Mouse (Mus musculus): ENCODE results near the gene Cers2. TPM values are rescaled to one million over a fixed set of nuclear protein-coding genes. Genes with fewer than 3 reads are reported as not detected.

Gene Cers2
- polyA plus RNA-seq (2015; fragmentation: Nextera tagmentation; extraction: Ambion mirVana): 120 and 126 TPM in 2 replicates

DNA sequence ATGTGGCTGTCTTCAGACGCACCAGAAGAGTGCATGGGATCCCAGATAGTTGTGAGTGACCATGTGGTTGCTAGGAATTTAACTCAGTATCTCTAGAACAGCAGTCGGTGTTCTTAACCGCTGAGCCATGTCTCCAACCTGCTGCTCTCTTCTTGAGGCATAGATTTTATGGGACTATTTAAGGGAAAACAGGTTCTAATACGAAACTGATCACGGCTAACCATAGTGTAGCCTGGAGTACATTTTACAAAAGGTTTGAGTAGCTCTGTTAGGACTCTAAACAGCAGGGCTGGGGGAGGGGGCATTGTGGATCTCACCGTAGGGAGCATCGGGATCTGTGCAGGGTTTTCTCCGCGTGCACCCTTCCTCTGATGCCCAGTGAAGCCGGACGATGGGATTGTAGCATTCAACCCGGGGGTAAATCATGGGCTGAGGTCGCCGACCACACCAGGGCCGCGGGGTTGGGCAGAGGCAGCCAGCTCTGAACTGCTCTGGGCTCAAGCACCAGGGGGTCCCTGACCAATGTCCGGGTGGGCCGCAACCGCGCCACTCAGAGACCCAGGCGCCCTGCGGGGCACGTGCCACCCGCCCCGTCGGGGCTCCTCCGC lies at the start of gene Cers2:
TSS of gene Cers2 (plus strand) at position 306 of the 608 bp plus-strand sequence.
- no peak for DNase-seq (ENCODE audit: low spot score)

DNA sequence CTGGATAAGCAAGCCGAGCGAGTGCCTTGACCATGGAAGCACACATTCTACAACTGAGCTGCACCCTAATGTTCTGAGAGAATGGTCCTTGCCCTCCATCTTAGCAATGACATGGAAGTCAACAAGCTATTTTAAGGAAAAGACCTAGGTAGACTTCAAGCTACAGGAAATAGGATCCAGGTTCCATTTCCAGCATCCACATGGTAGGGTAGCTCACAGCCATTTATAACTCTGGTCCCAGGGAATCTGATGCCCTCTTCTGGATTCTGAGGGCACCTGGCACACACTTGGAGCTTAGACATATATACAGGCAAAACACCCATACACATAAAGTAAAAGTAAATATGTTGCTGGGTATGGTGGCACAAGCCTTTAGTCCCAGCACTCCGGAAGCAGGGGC lies 48.5 kb upstream of the Cers2 start:
- no peak for DNase-seq (ENCODE audit: low spot score)

DNA sequence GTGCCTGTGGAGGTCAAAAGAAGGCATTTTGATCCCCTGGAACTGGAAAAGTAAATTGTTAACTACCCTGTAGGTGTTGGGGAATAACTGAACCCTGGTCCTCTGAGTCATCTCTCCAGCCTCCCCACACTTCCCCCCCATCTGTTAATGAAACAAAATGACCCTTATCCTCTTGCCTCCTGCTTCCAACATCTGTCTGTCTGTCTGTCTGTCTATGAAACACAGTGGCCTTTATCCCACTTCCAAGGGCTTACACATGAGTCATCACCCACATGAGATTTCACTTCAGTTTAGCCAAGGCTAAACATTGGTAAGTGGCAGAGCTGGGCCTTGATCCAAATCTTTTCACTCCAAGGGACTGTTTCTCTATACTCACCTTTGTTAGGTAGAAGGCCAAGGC lies 46.7 kb upstream of the Cers2 start:
- DNase-seq (ENCODE audit: low spot score): no peak

DNA sequence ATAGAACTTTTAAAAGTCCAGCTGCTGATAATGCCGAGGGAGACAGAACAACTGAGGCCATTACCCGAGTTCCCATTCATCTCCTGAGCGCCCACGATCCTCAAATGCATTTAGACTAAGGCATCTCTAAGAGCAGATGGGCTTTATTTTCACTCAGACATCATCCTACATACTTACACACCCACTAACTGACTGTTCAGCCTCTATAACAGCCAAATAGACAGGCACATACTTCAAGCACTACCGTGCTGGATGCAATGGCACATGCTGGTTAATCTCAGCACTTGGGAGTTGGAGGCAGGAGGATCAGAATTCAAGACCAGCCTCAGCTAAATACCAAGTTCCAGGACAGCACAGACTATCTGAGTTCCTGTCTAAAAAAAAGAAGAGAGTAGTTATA lies 44.8 kb upstream of the Cers2 start:
- no peak for DNase-seq (ENCODE audit: low spot score)

DNA sequence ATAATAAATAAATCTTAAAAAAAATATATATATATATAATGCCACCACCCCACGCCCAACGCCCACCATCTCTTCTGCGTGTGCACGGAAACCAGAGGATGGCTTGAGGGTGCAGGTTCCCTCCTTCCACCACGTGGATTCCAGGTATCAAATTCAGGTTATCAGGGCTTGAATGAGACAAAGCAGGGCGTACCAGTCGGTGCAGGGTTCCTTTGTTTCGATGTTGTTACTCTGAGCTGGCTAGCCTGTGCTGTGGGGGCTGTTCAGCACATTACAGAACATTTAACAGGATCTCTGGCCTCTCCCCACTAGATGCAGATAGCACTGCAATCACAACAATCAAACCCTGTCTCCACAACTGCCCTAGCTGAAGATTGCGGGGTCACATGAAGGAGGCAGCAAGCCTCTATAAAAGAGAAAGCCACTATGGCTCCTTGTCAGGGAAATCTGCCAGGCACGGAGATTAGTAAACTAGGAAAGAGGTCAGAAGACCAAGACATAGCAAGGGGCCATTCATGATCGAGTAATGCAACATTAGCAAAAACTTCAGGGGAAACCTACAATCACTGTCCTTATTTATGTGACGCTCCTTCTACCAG lies 43.7 kb upstream of the Cers2 start:
- DNase-seq (ENCODE audit: low spot score): no peak

DNA sequence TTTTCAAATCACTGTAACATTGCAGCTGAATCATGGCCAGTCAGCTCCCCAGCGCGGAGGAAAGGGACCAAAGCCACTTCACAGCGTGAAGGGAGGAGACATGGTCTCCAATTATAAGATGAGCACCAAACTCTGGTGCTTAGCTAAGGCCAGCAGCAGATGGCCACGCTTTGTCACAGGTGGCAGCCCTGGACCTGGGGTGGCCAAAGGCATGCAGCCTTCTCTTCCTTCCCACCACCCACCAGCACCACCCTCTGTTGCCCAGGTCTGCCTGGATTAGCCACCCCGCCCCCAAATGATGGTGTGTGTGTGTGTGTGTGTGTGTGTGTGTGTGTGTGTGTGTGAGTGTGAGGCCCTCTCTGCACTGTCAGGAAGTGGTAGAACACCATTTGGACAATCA lies 41.1 kb upstream of the Cers2 start:
- DNase-seq (ENCODE audit: low spot score): no peak

DNA sequence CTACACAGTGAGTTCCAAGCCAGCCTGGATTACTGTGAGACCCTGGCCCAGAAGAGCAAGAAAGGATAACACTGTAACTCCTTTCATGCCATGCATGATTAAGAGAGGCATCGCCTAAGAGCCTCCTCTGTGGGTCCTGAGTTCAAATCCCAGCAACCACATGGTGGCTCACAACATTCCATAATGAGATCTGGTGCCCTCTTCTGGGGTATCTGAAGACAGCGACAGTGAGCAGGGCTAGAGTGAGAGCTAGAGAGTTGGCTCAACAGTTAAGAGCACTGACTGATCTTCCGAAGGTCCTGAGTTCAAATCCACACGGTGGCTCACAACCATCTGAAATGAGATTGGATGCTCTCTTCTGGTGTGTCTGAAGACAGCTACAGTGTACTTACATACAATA lies 40.1 kb upstream of the Cers2 start:
- no peak for DNase-seq (ENCODE audit: low spot score)

DNA sequence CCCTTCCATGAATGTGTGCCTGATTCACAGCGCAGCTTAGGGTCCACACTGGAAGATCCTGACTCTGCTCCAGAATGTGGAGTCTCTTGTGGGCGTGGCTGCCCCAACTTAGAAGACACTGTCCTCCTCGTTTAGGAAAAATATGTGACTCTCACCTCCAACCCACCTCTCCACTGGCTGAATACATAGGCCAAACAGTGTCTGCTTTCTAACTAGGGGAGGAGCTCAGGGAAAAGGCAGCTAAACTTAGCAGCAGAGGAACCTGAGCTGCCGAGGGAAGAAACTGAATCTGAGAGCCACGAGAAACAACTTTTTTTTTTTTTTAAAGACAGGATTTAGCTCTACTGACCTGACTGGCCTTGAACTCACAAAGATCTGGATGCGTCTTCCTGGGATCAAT lies 39.4 kb upstream of the Cers2 start:
- DNase-seq (ENCODE audit: low spot score): no peak

DNA sequence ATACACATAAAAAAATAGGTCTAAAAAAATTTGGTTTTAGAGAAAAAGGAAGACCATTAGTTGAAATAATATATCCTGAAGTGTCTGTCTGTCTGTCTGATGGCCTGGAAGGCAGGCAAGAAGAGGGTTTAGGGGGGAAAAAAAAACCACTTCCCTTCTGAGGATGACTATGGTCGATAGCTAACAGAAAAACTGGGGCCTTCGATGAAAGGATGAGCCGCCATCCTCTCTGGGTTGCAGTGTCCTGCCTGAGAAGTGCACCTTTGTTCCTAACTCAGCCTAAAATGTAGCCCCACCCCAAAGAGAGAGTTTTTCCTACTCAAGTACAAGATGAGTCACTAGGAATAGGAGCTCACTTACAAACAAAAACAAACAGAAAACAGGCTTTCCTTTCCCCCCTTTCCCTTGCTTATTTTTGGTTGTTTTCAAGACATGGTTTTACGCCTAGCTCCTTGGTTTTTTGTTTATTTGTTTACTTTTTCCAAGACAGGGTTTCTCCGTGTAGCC lies 38.1 kb upstream of the Cers2 start:
- DNase-seq (ENCODE audit: low spot score): peak; percentile 35

DNA sequence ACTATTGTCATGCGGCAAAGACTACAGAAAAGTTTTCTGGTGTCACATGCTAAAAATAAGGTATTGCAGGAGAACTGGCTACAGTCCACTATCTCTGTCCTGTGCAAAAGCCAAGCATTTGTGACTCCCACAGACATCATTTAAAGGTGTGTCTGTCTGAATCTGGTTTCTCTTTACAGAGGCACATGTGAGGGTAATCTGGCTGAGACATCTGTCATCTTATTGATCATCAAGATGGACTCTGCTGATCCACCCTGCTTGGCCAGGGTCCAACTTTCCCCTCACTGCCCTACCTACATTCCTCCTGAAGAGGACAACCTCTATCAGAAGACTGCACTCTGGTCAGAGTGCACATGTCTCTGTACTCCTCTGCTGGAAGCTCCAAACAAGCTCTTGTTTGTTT lies 37.4 kb upstream of the Cers2 start:
- no peak for DNase-seq (ENCODE audit: low spot score)

DNA sequence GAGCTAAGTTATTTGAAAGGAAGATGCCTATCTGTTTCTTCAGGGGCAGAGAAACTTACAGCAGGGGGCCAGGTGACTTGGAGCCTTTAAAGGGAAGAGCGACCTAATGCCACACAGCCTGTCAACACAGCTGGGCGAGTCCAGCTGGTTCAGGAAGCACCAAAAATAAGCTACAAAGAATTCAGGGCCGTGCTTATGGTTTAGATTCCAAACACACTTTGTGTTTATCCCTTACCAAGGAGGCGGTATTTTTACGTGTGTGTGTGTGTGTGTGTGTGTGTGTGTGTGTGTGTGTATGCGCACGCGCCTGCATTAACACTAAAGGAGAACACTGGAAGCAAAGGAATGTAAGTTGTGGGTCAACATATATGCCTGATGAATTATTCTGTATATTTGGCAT lies 33.8 kb upstream of the Cers2 start:
- peak; percentile 49 for DNase-seq (ENCODE audit: low spot score)

DNA sequence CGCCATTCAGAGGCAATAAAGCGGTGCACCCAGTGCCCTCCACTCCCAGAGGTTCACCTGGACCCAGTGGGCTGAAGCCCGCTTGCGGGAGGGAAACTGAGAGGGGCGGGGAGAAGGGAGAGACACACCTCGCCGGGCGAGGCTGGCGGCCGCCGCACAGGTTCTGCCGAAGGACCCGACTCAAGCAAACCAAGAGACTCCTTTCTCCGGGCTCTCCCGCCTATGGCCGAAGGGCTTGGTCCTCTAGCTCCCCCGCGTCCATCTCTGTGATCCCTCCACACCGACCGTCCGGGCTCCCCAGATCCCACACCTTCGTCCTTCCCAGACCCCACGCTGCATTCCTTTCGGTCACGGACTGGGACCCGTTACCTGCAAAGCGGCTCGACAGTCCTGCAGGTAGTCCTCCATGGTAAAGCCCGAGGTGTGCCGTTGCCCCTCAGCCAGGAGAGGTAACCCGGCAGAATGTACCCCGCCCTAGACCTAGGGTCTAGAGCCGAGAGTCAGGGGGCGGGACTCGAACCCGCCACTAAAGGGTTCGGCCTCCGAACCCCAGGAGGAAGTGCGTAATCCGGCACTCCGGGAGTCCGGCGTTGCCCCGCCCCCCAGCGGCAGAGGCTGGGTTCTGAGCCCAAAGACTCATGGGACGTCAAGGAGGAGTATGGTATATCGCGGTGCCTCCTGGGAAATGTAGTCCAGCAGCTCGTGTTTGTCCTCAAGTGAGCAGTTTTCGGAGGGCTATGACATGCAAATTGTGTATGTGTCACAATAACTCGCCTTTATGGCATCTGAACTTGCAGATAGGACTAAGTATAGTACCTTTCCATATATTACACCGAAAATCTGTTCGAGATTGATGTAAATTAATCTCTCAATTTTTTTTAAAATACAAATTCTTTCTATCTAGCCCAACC lies 33.1 kb upstream of the Cers2 start, which contains the start of the genes Mindy1 and Prune1:
TSS of gene Mindy1 (plus strand) at position 130 of the 911 bp plus-strand sequence.
TSS of gene Prune1 (minus strand) at position 861 of the 911 bp plus-strand sequence.
- peak; percentile 99 for DNase-seq (ENCODE audit: low spot score)

DNA sequence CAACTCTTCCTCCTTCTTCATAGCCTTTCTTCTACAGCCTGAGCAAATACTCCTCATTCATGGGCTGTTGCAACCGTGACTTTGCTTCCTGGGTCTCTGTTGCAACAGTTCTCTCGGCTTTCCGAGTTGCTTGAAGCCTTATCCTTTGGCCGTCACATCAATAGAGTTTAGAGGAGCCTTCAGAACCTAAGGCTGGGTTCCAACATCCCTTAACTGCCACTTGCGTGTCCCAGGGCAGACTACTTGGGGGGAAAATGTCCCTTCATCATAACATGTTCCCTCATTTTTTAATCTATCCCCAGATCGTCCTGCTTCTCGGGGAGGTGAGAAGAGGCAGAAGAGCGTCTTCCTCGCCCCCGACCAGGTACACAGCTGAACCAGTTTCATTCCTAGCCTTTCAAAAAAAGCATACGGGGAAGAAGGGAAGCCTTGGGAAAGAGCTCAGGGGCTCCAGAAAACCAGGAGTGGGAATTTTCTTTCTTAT lies 32.2 kb upstream of the Cers2 start:
- peak; percentile 64 for DNase-seq (ENCODE audit: low spot score)

DNA sequence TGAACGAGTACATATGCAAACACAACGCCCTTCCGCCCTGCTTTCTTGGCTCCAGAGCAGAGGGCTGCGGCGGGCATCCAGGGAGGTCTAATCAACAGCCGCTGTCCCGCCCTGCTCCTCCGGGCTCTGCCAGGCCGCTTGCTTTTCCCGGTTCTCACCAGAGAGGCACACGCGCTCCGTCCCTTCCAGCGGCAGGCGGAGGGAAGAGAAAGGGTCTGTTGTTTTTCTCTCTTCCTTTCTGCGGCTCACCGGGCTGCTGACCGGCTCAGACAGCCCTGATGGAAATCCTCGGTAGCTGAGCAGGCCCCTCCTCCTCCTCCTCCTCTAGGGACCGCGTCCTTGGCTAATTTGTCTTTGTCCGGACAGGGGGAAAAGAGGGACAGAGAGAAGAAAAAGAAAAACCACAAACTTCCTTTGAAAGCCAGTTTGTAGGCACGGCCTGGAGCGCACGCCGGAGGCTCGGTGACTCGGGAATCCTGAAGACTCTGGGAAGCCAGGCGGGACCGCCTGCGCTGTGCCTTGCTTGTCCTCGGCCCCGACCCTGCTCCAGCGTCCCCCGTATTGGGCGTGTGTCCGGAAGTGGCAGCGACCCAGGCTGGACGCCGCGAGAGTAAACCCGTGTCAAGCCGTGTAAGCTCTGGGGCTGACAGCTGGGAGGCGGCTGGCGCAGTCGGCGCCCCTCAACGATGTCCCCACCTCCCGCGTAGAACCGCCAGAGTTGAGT lies 31.6 kb upstream of the Cers2 start:
- DNase-seq (ENCODE audit: low spot score): peak; percentile 56

DNA sequence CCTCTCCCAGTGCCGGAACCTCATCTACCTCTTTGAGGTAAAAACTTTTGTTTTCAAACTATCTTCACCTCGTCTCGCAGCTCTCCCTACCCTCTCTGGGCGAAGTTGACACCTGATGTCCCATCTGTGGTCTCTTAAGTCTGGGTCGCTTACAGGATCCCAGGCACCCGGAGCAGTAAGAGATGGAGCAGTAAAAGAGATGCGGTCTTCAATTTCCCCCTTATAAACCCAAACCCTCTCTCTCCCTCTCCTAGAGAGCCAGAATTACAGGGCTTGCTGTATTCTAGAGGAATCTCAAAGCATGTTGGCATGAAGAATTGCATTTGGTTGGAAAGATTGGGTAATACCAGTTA lies 31.0 kb upstream of the Cers2 start:
- DNase-seq (ENCODE audit: low spot score): no peak

DNA sequence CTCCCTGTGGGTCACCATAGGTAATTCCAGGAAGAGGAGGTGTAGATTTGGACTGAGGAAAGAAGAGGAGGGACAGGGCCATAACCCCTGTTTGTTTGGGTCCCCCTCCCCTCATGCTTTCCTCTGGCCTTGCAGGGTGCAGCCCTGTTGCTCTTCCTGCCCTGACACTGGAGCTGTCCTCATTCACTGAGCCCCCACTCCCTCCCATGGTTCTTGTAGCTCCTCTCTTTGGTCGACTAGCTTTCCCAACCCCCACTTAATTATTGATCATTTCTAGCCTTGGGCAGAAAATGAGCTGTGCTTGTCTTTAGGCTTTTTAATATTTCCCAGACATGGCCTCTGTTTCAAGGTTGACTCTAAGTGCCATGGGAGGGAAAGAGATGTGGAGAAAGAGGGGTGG lies 30.5 kb upstream of the Cers2 start:
- no peak for DNase-seq (ENCODE audit: low spot score)

DNA sequence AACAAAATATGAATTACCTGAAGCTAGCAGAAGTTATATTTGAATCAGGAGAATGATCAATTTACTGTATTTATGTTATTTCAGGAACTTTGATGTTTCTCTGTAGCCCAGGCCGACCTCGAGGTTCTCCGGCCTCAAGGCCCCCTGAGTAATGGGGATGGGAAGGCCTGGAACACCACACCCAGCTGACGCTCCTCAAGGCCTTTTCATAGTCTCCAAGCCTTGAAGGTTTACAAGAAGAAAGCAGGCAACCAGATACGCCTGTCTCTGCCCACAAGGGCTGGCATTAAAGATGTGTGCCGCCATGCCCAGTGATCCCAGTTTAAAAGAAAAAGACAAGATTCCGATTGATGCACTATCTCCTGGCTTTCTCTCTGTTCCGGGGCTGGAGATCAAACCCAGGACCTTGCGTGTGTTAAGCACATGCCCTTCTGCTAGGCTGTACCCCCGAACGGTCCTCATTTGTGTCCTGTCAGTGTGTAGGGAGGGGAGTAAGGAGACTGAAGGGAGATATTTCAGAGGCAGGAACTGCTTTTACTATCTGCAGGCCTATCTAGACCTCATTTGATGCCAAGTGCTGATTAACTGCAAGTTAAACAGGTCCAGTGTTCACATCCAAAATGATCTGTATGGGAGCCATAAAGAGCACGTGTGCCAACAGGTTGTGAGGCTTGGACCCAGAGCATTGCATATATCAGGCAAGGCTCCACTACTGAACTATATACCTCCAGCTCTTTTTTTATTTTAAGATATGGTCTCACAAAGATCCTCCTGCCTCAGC lies 29.9 kb upstream of the Cers2 start:
- DNase-seq (ENCODE audit: low spot score): no peak

DNA sequence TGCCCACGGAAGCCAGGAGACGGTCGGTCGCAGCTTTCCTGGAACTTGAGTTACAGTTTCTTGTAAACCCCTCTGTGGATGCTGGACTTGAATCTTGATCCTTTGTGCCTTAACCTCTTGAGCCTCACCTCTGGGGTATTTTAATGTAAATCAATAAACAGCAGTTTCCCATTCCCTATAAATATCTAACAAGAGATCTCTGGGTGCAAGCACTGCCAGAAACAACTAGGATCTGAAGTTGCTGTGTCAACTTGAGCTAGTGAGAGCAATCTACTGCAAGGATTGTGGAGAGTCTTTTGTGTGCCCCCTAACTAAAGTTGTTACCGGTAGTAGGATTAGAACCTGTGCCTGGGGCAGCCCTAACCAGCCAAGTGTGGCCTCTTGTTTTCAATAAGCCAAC lies 29.2 kb upstream of the Cers2 start:
- no peak for DNase-seq (ENCODE audit: low spot score)

DNA sequence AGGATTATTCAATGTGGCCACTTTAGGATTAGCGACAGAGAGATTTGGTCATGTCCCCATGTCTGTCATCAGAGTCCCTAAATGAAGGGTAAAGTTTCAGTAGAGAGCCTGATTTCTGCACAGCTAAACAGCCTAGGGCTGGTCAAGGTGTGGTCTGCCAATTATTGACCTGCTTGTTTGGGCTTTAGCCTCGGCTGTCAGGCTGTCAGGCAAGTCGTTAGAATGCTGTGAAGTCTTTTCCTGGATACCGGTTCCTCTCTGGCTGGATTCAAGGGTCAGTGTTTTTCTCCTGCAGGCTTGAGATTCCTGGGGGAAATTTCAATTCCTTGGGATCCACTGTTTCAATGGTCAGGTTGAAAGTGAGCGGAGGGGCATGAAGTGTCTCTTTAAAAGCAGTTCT lies 28.6 kb upstream of the Cers2 start:
- DNase-seq (ENCODE audit: low spot score): no peak

DNA sequence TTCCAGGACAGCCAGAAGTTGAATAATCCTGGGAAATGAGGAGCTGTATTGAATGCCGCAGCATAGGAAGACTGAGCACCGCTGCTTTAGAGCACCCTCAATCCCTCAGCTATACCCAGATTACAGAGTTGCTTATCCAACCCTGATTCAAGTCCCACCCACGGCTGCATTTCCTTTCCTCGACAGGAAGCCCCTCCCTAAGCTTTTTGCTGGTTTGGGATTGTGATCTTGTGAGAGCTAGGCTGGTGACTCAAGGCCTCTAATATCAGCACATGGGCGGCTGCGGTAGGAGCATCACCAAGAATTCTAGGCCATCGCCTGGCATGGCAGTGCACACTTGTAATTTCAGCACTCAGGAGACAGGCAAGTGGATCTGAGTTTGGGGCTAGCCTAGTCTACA lies 28.1 kb upstream of the Cers2 start:
- no peak for DNase-seq (ENCODE audit: low spot score)

DNA sequence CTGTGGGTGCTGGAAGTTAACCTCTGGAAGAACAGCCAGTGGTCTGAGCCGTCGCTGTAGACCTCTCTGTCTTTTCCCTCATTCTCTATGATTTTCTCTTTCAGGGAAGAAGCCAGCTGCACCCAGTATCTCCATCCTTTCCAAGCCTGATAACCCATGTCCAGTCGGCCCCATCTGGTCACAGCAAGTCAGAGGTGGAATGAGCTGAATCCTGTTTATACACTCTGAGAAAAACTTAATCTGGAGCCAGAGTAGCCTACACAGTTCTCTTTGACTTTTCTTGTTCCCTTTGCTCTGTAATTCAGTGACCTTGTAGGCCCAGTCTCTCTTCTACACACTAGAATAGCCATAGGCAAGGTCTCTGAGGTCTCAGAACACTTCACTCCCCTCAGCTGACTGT lies 27.1 kb upstream of the Cers2 start:
- no peak for DNase-seq (ENCODE audit: low spot score)
